Mouse (Mus musculus) 3134 (cell line): Measurements from ENCODE around the gene Tmem108.

Source experiments
- DNase-seq: peaks from one replicate; pipeline ENCODE4 v3.0.0-alpha.2; 2011; ENCODE audit warnings: low spot score; ENCODE audit not compliant: insufficient read length; ENCODE audit errors: extremely low read depth

Gene Tmem108

GRCm38 (mm10) chr9:103761647-103762084 is at the start of gene Tmem108:
Gene Tmem108 (minus strand): TSS chr9:103761837.
- DNase-seq, result peak; percentile 5

GRCm38 (mm10) chr9:103789029-103789428 is 27.4 kb upstream of the Tmem108 start:
- DNase-seq, result no peak

GRCm38 (mm10) chr9:103784156-103784555 is 22.5 kb upstream of the Tmem108 start:
- no peak for DNase-seq

- DNase-seq, result no peak
Observed at GRCm38 (mm10) chr9:103783276-103783675, 21.6 kb upstream of the Tmem108 start.

- no peak for DNase-seq
Observed at GRCm38 (mm10) chr9:103782306-103782705, 20.7 kb upstream of the Tmem108 start.

GRCm38 (mm10) chr9:103781407-103781806 is 19.8 kb upstream of the Tmem108 start:
- no peak for DNase-seq

- DNase-seq, result no peak
Observed at GRCm38 (mm10) chr9:103780598-103780997, 19.0 kb upstream of the Tmem108 start.

GRCm38 (mm10) chr9:103778185-103778584 is 16.5 kb upstream of the Tmem108 start:
- no peak for DNase-seq

GRCm38 (mm10) chr9:103761151-103761571 is 476 bp downstream of the Tmem108 start:
- DNase-seq, result peak; percentile 9

- no peak for DNase-seq
Observed at GRCm38 (mm10) chr9:103760356-103760755, 1.3 kb downstream of the Tmem108 start.

GRCm38 (mm10) chr9:103759829-103760228 is 1.8 kb downstream of the Tmem108 start:
- DNase-seq, result no peak

GRCm38 (mm10) chr9:103758930-103759695 is 2.5 kb downstream of the Tmem108 start:
- no peak for DNase-seq

- no peak for DNase-seq
Observed at GRCm38 (mm10) chr9:103758246-103758645, 3.4 kb downstream of the Tmem108 start.

- DNase-seq, result no peak
Observed at GRCm38 (mm10) chr9:103752618-103753017, 9.0 kb downstream of the Tmem108 start.

- DNase-seq, result no peak
Observed at GRCm38 (mm10) chr9:103751568-103751967, 10.1 kb downstream of the Tmem108 start.

GRCm38 (mm10) chr9:103750491-103750890 is 11.1 kb downstream of the Tmem108 start:
- no peak for DNase-seq

GRCm38 (mm10) chr9:103746598-103746997 is 15.0 kb downstream of the Tmem108 start:
- DNase-seq, result no peak

- no peak for DNase-seq
Observed at GRCm38 (mm10) chr9:103740145-103740544, 21.5 kb downstream of the Tmem108 start.

GRCm38 (mm10) chr9:103739062-103739461 is 22.6 kb downstream of the Tmem108 start:
- DNase-seq, result no peak

- DNase-seq, result no peak
Observed at GRCm38 (mm10) chr9:103729716-103730115, 31.9 kb downstream of the Tmem108 start.

GRCm38 (mm10) chr9:103726751-103727462 is 34.7 kb downstream of the Tmem108 start:
- no peak for DNase-seq

GRCm38 (mm10) chr9:103725497-103725896 is 36.1 kb downstream of the Tmem108 start:
- DNase-seq, result no peak
